Mouse (Mus musculus) right cerebral cortex, postnatal 10 days (tissue): ENCODE data around the gene Cdsn.

Experiments
- DNase-seq, 2 experiments: peaks; one replicate each; pipeline ENCODE4 v3.0.0; 2021; ENCODE audit warnings: low spot score in 2 of 2

Cdsn gene

DNA sequence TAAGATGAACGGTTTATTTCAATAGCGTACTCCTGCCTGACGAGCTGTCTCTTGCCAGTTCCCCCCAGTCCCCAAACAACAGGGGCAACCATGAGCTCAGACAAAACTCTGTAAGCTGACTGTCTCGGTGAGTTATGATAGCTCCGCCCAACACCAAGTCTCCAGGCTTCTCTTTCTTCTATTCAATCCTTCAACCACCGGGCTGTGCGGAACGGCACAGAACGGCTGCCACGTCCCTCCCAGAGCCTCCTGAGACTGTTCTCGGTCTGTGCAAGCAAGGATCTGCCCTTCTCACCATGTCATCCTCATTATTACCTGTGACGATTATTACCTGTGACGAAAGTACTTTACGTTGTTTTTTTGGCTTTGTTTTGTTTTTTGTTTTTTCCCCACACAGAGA, 18.9 kb downstream of the Cdsn start:
- DNase-seq: no peak

DNA sequence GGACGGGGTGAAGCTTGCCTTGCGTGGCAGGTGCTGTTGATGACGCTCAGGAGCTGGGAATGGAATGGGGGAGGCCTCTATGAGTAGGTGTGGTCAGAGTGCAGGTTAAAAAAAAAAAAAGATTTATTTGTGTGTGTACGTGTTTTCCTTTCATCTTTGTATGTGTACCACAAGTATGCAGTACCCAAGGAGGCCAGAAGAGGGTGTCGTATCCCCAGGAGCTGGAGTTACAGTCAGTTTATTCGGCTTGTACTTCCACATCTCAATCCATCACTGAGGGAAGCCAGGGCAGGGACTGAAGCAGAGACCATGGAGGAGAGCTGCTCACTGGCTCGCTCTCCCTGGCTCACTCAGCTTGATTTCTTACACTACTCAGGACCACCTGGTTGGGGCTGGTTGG, 19.5 kb downstream of the Cdsn start:
- no peak for DNase-seq

- peak; percentile 68 to 79 for DNase-seq
Observed at GRCm38 (mm10) chr17:35578211-35578610, 26.3 kb downstream of the Cdsn start.

DNA sequence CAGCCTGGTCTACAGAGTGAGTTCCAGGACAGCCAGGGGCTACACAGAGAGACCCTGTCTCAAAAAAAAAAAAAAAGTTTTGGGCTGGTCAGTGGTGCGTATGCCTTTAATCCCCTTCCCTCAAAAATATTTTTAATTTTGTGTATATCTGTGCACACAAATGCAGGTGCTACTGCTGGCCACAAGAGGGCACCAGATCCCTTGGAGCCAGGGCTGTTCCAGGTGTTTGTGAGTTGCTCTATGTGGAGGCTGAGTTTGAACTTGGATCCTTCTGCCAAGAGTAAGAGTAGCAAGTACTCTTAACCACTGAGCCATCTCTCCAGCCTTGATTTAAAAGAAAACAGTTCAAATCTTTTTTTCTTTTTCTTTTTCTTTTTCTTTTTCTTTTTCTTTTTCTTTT, 31.0 kb downstream of the Cdsn start:
- DNase-seq: no peak

DNA sequence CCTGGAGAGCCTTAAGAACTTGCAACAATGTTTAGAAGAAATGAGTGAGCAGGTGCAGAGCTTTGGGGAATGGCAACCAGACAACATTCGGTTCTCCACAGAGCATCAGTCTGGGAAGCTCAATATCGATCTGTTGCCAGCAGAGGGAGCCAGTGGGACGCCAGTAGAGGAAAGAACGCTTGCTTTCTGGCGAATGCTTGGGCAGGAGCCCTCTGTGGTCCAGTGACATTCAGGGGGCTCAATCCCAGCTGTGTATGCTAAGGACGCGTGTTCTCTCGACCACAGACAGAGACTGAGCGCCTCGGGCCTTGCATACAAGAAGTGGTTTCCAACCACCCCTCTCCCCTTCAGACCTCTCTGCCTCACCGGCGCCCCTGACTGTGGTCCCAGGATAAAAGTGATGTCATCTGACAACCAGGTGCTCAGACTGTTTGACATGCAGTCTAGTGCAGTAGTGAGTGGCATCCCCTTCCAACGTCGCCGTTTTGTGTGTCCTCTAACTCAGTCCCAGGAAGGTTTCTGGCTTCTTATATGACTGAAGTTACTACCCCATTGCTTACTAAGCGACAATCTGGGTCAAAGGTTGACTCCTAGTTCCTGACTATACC, 32.5 kb downstream of the Cdsn start:
- DNase-seq: peak; percentile 91 to 92

DNA sequence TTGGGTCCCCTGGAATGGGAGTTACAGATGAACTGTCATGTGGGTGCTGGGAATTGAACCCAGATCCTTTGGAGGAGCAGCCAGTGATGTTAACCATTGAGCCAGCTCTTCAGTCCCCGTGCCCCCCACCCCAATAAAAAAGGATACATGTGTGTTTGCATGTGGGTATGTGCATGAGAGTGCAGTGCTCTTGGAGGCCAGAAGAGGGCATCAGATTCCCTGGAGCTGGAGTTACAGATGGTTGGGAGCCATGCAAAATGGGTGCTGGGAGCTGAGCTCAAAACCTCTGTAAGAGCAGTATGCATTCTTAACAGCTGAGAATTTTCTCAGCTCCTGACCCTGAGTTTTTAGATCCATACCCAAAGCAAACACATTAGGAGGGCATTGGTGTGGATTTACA, 35.4 kb downstream of the Cdsn start:
- no peak for DNase-seq

GRCm38 (mm10) chr17:35588387-35588786, 36.5 kb downstream of the Cdsn start:
- DNase-seq: no peak

DNA sequence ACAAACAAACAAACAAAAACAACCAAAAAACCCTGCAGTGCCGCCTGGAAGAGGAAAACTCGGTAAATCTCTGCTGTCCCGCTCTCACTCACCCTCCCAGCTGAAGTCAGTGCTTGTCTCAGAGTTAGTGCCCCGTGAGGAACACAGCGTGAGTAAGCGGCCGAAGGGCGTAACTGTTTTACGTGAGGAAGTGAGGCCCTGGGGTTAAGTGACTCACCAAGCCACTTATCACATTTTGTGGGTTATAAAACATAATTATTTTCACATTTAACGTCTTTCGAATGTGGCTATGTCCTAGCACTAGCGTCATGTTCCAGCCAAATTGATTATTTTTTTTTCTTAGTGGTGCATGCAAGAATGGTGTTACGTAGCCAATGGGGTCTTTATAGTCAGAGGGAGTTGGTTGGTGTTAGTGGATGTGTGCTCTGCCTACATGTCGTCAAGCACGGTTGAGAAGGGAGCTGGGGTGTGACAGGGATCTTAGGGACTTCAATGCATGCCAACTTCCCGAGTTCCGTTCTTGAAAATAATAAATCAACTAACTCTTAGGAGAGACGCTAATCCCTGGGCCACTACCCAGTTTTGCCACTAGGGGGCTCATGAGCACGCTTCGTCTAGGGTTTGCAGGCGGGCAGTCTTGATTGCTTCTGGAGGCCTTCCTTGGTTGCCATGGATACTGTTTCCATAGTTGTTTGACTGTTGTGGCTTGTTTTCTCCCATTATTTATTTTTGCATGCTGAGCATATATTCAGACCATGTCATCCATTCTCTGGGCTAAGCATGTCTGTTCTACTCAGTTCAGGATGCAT, 38.7 kb downstream of the Cdsn start:
- DNase-seq: peak; percentile 88 to 90

- peak in 1 of 2 experiments; percentile 42 for DNase-seq
Observed at GRCm38 (mm10) chr17:35591219-35591578, 39.3 kb downstream of the Cdsn start.

GRCm38 (mm10) chr17:35591731-35592130, 39.8 kb downstream of the Cdsn start:
- no peak for DNase-seq

DNA sequence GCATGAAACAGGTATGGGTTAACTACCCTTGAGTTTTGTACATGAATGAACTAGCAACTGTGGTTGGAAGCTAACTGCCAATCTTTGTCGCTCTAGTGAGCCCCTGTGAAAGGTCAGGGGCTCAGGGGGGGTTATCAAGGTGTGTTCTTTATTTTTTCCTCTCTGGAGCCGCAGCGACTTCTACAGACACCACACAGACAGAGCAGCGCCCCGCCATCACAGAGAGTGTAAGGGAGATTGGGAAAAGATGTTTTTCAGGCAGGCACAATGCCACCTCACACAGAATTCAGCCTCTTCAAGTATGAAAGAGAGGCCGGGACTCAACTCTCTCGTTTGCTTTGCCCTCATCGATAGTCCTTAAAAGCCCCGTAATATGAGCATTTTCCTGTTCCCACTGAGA, 40.2 kb downstream of the Cdsn start:
- DNase-seq: no peak

DNA sequence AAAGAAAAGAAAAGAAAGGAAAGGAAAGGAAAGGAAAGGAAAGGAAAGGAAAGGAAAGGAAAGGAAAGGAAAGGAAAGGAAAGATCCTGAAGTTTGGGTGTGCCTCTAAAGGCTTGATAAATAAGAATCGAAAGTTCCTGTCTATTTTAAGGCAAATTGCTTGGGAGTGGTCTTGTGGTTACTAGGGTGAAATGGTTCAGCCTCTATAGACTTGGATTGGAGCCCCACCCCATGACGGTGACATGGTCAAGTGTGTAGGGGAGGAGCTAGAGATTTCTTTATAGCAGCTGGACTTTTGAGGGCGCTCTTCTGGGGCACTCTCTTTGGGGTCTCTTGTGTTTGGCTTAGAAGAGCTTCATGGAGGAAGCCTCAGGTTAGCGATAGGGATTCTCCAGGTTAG, 41.9 kb downstream of the Cdsn start:
- DNase-seq: no peak

DNA sequence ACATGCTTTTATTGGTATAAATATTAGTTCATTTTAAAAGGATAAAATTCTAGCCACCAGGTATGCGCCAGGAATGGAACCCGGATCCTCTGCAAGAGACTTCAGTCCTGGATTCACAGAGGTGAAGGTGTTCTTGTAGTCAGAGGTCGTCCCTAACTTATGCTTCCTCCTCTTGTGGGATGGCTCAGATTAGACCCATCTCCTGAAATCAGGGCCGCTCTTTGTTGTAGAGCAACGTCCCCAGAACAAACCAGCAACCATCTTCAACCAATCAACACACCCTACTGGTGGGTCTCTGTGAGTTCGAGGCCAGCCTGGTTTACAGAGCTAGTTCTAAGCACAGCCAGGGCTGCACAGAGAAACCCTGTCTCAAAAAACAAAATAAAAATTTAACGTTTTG, 42.5 kb downstream of the Cdsn start:
- DNase-seq: no peak

GRCm38 (mm10) chr17:35597399-35597798, 45.5 kb downstream of the Cdsn start:
- no peak for DNase-seq

- DNase-seq: no peak
Observed at GRCm38 (mm10) chr17:35601249-35601648, 49.3 kb downstream of the Cdsn start, which contains the start of gene Sfta2. TSS of gene Sfta2 (plus strand) at chr17:35601549.

DNA sequence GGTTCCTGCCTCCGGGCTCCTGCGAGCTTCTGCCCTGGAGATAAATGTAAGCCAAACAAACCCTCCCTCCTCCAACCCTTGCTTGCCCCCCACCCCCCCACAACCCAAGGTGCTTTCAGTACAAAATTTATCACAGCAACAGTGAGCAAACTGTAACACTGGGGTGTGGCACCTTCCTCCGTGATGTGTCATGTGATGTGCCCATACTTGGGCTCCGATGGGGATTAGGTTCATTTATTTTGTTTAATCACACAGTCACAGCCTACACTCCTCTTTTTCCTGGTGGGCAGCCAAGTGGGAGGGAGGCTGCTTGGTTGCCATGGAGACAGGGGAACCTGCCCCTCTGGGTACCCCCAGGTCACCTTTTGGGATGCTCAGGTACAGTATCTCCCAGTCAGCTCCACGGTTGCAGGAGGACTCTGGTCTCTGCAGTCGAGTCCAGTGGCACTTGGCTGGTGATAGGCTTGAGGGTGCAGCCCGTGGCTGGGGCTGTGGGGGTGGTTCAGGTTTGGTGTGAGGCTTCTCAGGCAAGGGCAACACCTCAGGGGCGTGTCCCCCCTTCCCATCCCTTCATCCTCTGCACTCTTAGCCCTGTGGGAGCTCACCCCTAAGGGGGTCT, 49.9 kb downstream of the Cdsn start:
- DNase-seq: no peak
